Mouse (Mus musculus) telencephalon, adult 2 months (tissue): ENCODE measurements around the gene Dynlt1c.
"Not testable (repeated sequence)": the region's sequence is repeated elsewhere in the genome, so short reads cannot be mapped to it uniquely, and the experiment has no call there.

Source experiments
- DNase-seq: peaks from one replicate; pipeline ENCODE4 v3.0.0-alpha.2; 2011; ENCODE audit warnings: low read depth, low spot score

Gene Dynlt1c

GRCm38 (mm10) chr17:6619271-6619670, 17.8 kb downstream of the Dynlt1c start:
- not testable (repeated sequence) for DNase-seq

- not testable (repeated sequence) for DNase-seq
Observed at GRCm38 (mm10) chr17:6620035-6620434, 18.6 kb downstream of the Dynlt1c start.

- not testable (repeated sequence) for DNase-seq
Observed at GRCm38 (mm10) chr17:6620730-6621451, 19.4 kb downstream of the Dynlt1c start.

- not testable (repeated sequence) for DNase-seq
Observed at GRCm38 (mm10) chr17:6621976-6622375, 20.5 kb downstream of the Dynlt1c start.

- DNase-seq: not testable (repeated sequence)
Observed at GRCm38 (mm10) chr17:6624926-6625558, 23.6 kb downstream of the Dynlt1c start.

- DNase-seq: not testable (repeated sequence)
Observed at GRCm38 (mm10) chr17:6630398-6630797, 28.9 kb downstream of the Dynlt1c start.

- DNase-seq: not testable (repeated sequence)
Observed at GRCm38 (mm10) chr17:6632850-6633249, 31.4 kb downstream of the Dynlt1c start.

- DNase-seq: not testable (repeated sequence)
Observed at GRCm38 (mm10) chr17:6635781-6636180, 34.3 kb downstream of the Dynlt1c start.

- no peak for DNase-seq
Observed at GRCm38 (mm10) chr17:6636861-6637260, 35.4 kb downstream of the Dynlt1c start.

GRCm38 (mm10) chr17:6637434-6637833, 36.0 kb downstream of the Dynlt1c start:
- DNase-seq: not testable (repeated sequence)

- not testable (repeated sequence) for DNase-seq
Observed at GRCm38 (mm10) chr17:6638444-6638843, 37.0 kb downstream of the Dynlt1c start.

- DNase-seq: not testable (repeated sequence)
Observed at GRCm38 (mm10) chr17:6639486-6639885, 38.0 kb downstream of the Dynlt1c start.

- DNase-seq: not testable (repeated sequence)
Observed at GRCm38 (mm10) chr17:6640044-6640637, 38.7 kb downstream of the Dynlt1c start.

GRCm38 (mm10) chr17:6640771-6641429, 39.4 kb downstream of the Dynlt1c start:
- not testable (repeated sequence) for DNase-seq

- DNase-seq: not testable (repeated sequence)
Observed at GRCm38 (mm10) chr17:6644210-6644609, 42.7 kb downstream of the Dynlt1c start.

- DNase-seq: not testable (repeated sequence)
Observed at GRCm38 (mm10) chr17:6644673-6645072, 43.2 kb downstream of the Dynlt1c start.

- DNase-seq: not testable (repeated sequence)
Observed at GRCm38 (mm10) chr17:6645668-6646067, 44.2 kb downstream of the Dynlt1c start.

- not testable (repeated sequence) for DNase-seq
Observed at GRCm38 (mm10) chr17:6646841-6647240, 45.4 kb downstream of the Dynlt1c start.

GRCm38 (mm10) chr17:6647452-6647851, 46.0 kb downstream of the Dynlt1c start:
- not testable (repeated sequence) for DNase-seq

GRCm38 (mm10) chr17:6650904-6651565, 49.6 kb downstream of the Dynlt1c start:
- DNase-seq: peak; percentile 29

- not testable (repeated sequence) for DNase-seq
Observed at GRCm38 (mm10) chr17:6653341-6653946, 52.0 kb downstream of the Dynlt1c start.
